Mouse (Mus musculus) embryo, embryonic 10.5 days (tissue): ENCODE data around the gene Ndufaf3.

Experiments used
- DNase-seq: peaks from one replicate; pipeline ENCODE4 v3.0.0-alpha.2; 2015; ENCODE audit warnings: low spot score

Gene Ndufaf3

GRCm38 (mm10) chr9:108573774-108574690 lies 6.8 kb upstream of the Ndufaf3 start:
- peak; percentile 83 for DNase-seq

- no peak for DNase-seq
Observed at GRCm38 (mm10) chr9:108572321-108572720, 5.1 kb upstream of the Ndufaf3 start.

DNA sequence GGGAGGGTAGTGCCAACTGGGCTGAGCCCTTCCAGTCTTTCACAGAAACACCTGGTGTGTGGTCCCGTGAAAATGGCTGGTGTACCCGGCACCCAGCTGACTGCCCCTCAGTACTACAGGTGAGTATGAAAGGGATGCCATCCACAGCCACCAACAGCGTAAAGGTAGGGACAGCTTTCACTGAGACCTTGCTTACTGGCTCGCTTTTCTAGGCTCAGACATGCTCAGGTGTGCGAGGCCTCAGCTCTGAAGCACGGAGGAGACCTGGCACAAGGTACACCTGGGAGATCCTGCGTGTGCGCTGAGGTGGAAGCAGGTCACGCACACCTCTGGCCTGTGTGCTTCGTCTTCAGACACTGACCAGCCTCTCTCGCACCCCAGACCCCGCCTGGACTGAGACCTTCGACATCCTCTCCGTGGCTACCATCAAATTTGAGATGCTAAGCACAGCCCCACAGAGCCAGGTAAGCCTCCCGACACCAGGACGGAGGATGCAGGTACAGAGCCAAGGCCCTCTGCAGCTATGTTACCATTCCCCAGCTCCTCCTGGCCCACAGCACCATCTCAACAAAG lies 4.3 kb upstream of the Ndufaf3 start:
- DNase-seq = no peak

DNA sequence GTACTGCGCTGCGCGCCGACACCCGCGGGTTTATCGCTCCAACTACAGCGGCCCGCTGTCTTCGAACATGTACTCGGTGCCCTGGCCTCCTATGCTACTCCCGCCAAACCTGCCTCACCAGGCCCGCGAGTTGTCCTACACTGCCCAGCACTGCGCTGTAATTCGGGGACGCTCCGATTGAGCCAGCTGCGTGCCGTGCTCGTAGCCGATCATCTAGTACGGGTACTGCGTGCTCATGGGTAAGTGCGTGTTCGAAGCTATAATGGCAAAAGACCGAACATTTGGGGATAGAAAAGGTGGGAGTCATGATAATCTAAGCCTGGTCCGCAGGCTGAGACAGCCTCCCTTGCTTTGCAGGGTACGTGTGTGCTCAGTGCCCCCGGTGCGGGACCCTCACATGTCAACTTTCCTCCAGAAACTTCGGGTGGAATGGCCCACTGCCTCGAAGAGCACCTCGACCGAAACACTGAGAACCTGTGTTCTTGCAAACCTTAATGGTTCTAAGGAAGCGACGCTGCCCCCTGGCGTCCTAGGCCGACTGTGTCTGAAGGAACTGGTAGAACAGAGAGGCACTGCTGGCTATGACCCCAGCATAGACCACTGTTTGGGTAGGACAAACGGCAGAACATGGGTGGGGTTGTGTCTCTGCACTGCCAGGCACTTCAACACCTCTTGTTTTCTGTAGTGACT lies 3.1 kb upstream of the Ndufaf3 start:
- peak; percentile 90 for DNase-seq

GRCm38 (mm10) chr9:108569381-108570206 lies 2.4 kb upstream of the Ndufaf3 start, which contains the start of gene Dalrd3:
TSS of gene Dalrd3 (plus strand) at chr9:108569886.
- DNase-seq = peak; percentile 97

GRCm38 (mm10) chr9:108568511-108568921 lies 1.3 kb upstream of the Ndufaf3 start:
- DNase-seq = no peak

GRCm38 (mm10) chr9:108567931-108568419 lies 741 bp upstream of the Ndufaf3 start:
- DNase-seq = no peak

DNA sequence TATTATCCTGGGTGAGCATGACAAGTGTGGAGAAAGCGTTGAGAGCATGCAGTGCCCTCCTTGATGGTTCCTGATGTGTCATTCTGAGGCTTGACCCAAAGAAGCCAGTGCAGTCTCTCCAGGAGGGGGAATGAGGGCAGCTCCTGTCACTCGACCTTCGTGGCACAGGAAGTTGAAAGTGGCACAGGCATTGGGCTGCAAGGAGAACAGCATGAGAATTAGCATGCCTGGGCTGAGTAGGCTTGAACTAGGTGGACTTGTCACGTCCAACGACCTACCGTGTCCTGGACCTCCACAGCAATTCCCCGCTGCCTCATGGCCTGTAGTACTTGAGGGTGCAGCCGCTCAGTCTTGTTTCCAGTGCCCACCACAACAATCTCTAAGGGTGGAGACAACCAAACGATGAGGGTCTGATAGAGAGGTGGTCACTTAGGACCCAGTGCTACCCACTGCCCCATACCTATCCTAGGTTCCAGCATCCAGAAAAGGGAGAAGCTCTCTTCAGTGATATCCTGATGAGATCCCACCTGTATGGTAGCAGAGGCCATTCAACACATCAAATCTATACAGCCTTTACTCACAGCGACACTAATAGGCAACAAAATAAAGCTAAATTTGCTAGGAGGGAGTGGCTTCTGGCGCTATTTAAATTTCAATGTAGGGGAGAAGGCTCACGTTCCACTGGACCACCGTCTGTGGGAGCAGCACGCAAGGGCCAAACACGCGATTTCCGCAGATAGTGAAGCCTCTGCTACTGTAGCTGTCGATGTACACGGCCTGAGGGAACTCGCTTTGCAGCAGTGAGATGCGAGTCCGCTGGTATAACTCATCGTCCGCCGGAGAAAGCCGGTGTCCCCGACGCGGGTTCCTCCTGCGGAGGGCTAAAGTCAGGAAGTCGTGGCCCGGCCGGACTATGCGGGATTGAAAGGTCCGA lies 1.1 kb downstream of the Ndufaf3 start:
- DNase-seq = no peak

GRCm38 (mm10) chr9:108564131-108564530 lies 3.1 kb downstream of the Ndufaf3 start:
- DNase-seq = no peak

- DNase-seq = no peak
Observed at GRCm38 (mm10) chr9:108563671-108564070, 3.6 kb downstream of the Ndufaf3 start.

DNA sequence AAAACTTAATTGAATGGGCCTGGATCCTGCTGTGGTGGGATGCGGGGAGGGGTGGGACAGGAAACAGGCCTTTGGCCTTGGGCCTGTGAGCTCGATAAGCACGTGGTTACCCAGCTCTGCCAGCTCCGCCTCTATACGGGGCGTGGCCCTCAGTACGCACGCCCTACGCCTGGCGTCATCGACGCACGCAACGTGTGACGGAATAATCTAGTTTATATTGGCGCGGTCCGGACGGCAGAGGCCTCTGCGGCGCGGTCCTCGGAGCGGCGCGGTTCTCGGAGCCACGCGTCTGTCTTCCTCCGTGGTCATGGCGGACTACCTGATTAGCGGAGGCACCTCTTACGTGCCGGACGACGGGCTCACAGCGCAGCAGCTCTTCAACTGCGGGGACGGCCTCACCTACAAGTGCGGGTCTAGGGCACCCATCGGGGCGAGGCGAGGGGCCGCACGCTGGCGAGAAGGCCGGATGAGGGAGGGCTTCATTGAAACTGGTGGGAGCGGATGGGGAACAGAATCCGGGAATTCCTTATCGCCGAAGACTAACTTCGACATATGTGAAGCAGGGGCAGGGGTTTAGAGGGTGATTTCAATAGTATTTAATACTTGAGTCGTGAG lies 6.9 kb downstream of the Ndufaf3 start, which contains the start of gene Impdh2:
Gene Impdh2, plus strand, starts transcription at position 60 of the 615 bp plus-strand sequence.
- peak; percentile 99 for DNase-seq

GRCm38 (mm10) chr9:108559169-108559568 lies 8.1 kb downstream of the Ndufaf3 start:
- DNase-seq = no peak

GRCm38 (mm10) chr9:108546875-108547274 lies 20.4 kb downstream of the Ndufaf3 start:
- DNase-seq = no peak

DNA sequence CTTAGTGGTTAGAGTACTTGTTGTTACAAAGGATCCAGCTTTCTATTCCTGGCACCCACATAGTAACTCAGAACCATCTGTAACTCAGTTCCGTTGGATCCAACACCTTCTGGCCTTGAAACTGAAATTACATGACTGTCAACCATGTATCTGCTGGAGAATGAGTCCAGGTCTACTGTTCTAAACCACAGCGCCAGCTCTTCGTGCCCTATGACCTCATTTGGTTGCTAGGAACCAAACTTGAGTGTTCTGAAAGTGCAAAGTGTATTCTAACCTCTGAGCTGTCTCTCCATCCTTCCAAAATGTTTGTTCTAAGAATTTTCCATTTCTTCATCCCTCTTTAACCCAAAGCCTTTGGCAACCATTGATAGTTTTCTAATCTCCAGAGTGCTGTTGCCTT lies 21.2 kb downstream of the Ndufaf3 start:
- no peak for DNase-seq

DNA sequence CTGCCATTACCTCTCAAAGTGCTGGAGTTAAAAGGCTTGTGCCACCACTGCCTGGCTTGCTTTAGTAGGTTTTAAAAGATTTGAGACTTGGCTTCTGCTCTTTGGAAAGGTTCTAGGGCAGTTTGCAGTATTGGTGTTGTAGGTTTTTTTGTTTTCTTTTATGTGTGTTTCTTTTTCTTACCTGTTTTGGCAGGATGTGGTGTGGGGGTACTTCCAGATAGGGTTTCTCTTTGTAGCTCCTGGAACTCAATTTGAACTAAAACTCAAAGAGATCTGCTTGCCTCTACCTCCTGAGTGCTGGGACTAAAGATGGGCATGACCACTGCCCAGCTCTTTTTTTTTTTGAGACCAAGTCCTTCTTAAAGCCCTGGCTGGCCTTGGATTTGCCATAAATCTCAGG lies 26.4 kb downstream of the Ndufaf3 start:
- DNase-seq = no peak

DNA sequence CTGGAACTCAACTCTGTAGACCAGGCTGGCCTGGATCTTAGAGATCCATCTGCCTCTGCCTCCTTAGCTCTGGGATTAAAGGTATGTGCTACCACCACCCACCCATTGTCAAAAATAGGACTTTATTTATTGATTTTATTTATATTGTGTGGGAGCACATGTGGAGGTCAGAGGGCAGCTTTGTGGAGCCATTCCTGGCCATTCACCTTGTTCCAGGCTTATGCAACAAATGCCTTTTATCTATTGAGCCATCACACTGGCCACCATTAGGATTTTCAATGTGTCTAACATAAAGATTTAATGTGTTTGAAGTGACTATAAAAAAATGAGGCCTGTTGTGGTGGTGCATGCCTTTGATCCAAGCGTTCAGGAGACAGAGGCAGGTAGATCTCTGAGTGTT lies 35.7 kb downstream of the Ndufaf3 start:
- DNase-seq = no peak

- no peak for DNase-seq
Observed at GRCm38 (mm10) chr9:108530954-108531353, 36.3 kb downstream of the Ndufaf3 start.

DNA sequence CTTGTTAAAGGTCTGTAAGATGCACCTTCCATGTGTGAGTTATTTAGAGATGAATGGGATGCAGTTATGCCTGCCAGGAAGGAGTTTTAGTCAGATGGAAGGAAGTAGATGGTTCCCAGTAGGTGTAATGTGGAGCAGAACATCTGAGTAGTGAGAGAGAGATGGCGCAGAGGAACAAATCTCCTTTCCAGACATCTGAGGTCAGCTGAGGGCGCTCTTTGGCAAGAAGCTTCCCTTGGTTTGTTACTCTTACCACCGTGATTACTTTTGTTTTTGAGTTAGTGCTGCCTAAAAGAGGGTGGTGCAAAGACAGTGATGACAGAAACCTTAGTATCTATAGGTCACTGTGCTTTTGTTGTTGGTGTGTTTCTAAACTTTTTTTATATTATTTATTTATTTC lies 41.8 kb downstream of the Ndufaf3 start:
- DNase-seq = no peak

GRCm38 (mm10) chr9:108523341-108523740 lies 43.9 kb downstream of the Ndufaf3 start:
- no peak for DNase-seq

- DNase-seq = no peak
Observed at GRCm38 (mm10) chr9:108521604-108522003, 45.6 kb downstream of the Ndufaf3 start.
